Mouse (Mus musculus) kidney, postnatal 10 days (tissue): ENCODE measurements around the gene Arv1.
A peak's percentile ranks its signal among the peaks of the same experiment; 100 is the strongest.

Experiments
- DNase-seq: peaks from one replicate; pipeline ENCODE4 v3.0.0; 2021; ENCODE audit warnings: mixed read lengths

Arv1 gene

GRCm38 (mm10) chr8:124721862-124722515 is at the start of gene Arv1, which contains the start of gene Ttc13:
Gene Arv1, plus strand, starts transcription at chr8:124722139.
Gene Ttc13, minus strand, starts transcription at chr8:124721983.
- peak; percentile 97 for DNase-seq

- no peak for DNase-seq
Observed at GRCm38 (mm10) chr8:124672345-124672744, 49.6 kb upstream of the Arv1 start.

GRCm38 (mm10) chr8:124676661-124677060 is 45.3 kb upstream of the Arv1 start:
- no peak for DNase-seq

GRCm38 (mm10) chr8:124677078-124677477 is 44.9 kb upstream of the Arv1 start:
- no peak for DNase-seq

- DNase-seq, result peak; percentile 90
Observed at GRCm38 (mm10) chr8:124677486-124677885, 44.5 kb upstream of the Arv1 start.

- DNase-seq, result no peak
Observed at GRCm38 (mm10) chr8:124678246-124678645, 43.7 kb upstream of the Arv1 start.

- DNase-seq, result no peak
Observed at GRCm38 (mm10) chr8:124681077-124681791, 40.7 kb upstream of the Arv1 start.

GRCm38 (mm10) chr8:124681792-124682157 is 40.2 kb upstream of the Arv1 start:
- no peak for DNase-seq

- DNase-seq, result no peak
Observed at GRCm38 (mm10) chr8:124682218-124682617, 39.7 kb upstream of the Arv1 start.

- no peak for DNase-seq
Observed at GRCm38 (mm10) chr8:124688899-124689298, 33.0 kb upstream of the Arv1 start.

GRCm38 (mm10) chr8:124691706-124692105 is 30.2 kb upstream of the Arv1 start:
- DNase-seq, result no peak

GRCm38 (mm10) chr8:124695424-124696100 is 26.4 kb upstream of the Arv1 start:
- DNase-seq, result no peak

GRCm38 (mm10) chr8:124700271-124700670 is 21.7 kb upstream of the Arv1 start:
- DNase-seq, result no peak

- no peak for DNase-seq
Observed at GRCm38 (mm10) chr8:124701023-124701422, 20.9 kb upstream of the Arv1 start.

GRCm38 (mm10) chr8:124702183-124702582 is 19.8 kb upstream of the Arv1 start:
- DNase-seq, result no peak

GRCm38 (mm10) chr8:124703526-124703925 is 18.4 kb upstream of the Arv1 start:
- no peak for DNase-seq

- DNase-seq, result peak; percentile 24
Observed at GRCm38 (mm10) chr8:124704376-124704775, 17.6 kb upstream of the Arv1 start.

GRCm38 (mm10) chr8:124705823-124706222 is 16.1 kb upstream of the Arv1 start:
- no peak for DNase-seq

- DNase-seq, result no peak
Observed at GRCm38 (mm10) chr8:124713207-124713606, 8.7 kb upstream of the Arv1 start.

- DNase-seq, result no peak
Observed at GRCm38 (mm10) chr8:124715736-124716135, 6.2 kb upstream of the Arv1 start.

- no peak for DNase-seq
Observed at GRCm38 (mm10) chr8:124720133-124720532, 1.8 kb upstream of the Arv1 start.

GRCm38 (mm10) chr8:124720938-124721861 is 739 bp upstream of the Arv1 start:
- DNase-seq, result no peak

- no peak for DNase-seq
Observed at GRCm38 (mm10) chr8:124724301-124724700, 2.4 kb downstream of the Arv1 start.
